Mouse (Mus musculus): Measurements from ENCODE around the gene Satb1. TPM values are rescaled to one million over a fixed set of nuclear protein-coding genes. Genes with fewer than 3 reads are reported as not detected.

Satb1 gene
- polyA plus RNA-seq, 1 experiment from 2014 or later = 5.0 TPM

- ATAC-seq (no peak), DNase-seq (ENCODE audit: low spot score) (no peak)
- TF ChIP-seq CTCF (IDR thresholded peaks at IDR 0.05) (no peak), EP300 (IDR thresholded peaks at IDR 0.05) (no peak)
- Histone ChIP-seq H3K9me3 (ENCODE audit: low read length) (no peaks in the 10 kb centered on the region), H3K9ac (replicated peaks; ENCODE audit: low read depth) (no peak overlapping the region), H3K36me3 (ENCODE audit: insufficient read depth, low read length) (no peaks in the 10 kb centered on the region), H3K4me2 (replicated peaks; ENCODE audit: low read depth, low read length) (no peak overlapping the region), H3K4me3 (ENCODE audit: low read depth, low read length) (no peak overlapping the region), H3K4me1 (ENCODE audit: insufficient read depth, low read depth, low read length) (no peaks in the 10 kb centered on the region), H3K27me3 (replicated peaks; ENCODE audit: insufficient read depth, low read length) (no peaks in the 10 kb centered on the region), H3K27ac (ENCODE audit: low read length) (no peak overlapping the region)
- WGBS = 85% methylated on average over 2 of the region's 2 CpGs
These were observed 142.6 kb downstream of the Satb1 start for GRCm38 (mm10) chr17:51690526-51690925.

GRCm38 (mm10) chr17:51687226-51687625 lies 145.9 kb downstream of the Satb1 start:
- Histone ChIP-seq H3K4me2 (replicated peaks; ENCODE audit: low read depth, low read length) (no peak overlapping the region), H3K4me3 (ENCODE audit: low read depth, low read length) (no peak overlapping the region), H3K27me3 (replicated peaks; ENCODE audit: insufficient read depth, low read length) (no peaks in the 10 kb centered on the region), H3K9me3 (ENCODE audit: low read length) (no peaks in the 10 kb centered on the region), H3K27ac (ENCODE audit: low read length) (no peak overlapping the region), H3K36me3 (ENCODE audit: insufficient read depth, low read length) (no peaks in the 10 kb centered on the region), H3K4me1 (ENCODE audit: insufficient read depth, low read depth, low read length) (no peaks in the 10 kb centered on the region), H3K9ac (replicated peaks; ENCODE audit: low read depth) (no peak overlapping the region)
- ATAC-seq = no peak
- no peak for DNase-seq (ENCODE audit: low spot score)
- WGBS = 87% methylated on average over 4 of the region's 4 CpGs
- TF ChIP-seq CTCF (IDR thresholded peaks at IDR 0.05) (no peak), EP300 (IDR thresholded peaks at IDR 0.05) (no peak)

All from lung, postnatal 0 days (tissue).